Mouse (Mus musculus) adrenal gland, adult 18-20 months (tissue): ENCODE measurements at regions not wholly inside any gene's neighbourhood (a gene's known extent, or its start where the extent isn't known, plus 50 kb on each side); places are given as distances from the start of the nearest gene placed in this dataset.

Experiments used
- DNase-seq, 2 experiments: peaks; one replicate each; pipeline ENCODE4 v3.0.0; 2021 to 2022; ENCODE audit warnings: low spot score in 2 of 2

DNA sequence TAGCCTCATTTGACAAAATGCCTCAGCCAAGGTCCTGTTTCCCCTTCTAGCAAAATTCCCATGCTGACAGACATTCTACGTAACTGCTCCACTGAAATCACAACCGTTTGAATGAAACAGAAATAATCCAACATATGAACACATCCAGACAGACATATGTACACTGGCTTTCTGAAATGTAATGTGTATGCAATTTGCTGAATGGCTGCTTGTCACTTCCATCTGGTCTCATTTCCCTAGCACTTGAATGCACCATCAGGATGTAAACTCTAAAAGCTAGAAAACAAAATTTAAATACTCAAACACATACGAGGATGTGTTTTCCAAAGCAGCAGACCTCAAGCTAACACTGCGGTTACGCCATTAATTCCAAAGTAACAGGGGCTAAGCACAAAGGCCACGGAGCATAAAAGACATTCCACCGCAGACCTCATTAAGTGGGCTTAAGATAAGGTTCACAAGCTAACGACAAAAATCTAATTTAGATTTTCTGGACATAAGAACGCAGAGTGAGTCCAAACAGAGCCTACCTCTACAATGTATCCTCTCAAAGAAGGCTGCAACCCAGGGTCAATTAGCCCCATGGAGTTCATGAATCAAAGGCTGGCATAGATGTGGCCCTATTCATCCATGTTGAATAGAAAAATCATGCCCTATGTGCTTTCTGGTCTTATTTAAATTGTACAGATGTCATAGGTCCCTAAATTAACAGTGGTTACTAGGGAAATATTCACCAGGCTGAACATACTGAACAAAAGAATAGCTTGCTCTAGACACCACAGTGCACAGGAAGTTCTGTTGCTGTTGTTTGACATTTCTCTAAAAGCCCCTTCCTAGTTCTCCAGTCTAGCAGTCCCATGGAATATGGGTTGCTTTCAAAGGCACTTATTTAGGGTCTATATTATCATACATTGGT lies 630.5 kb downstream of the Nedd1 start:
- DNase-seq = no peak

DNA sequence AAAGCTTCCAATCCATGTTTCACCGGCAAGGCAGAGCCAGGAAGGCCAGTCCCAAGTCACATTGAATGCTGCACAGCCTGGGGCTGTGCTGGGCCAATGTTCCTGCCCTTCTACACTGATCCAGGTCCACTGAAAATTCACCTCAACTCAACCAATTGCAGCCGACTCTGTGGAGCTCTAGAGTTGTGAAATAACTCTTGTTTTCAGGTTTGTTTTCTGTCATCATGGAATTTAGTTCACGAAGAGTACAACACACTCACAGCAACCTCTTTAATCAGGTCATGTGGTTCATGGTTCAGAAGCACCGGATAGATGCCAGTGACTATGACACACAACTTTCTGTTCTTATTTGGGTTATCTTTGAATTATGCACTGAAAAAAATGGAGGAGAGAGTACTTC lies 640.1 kb downstream of the Nedd1 start:
- DNase-seq = no peak

DNA sequence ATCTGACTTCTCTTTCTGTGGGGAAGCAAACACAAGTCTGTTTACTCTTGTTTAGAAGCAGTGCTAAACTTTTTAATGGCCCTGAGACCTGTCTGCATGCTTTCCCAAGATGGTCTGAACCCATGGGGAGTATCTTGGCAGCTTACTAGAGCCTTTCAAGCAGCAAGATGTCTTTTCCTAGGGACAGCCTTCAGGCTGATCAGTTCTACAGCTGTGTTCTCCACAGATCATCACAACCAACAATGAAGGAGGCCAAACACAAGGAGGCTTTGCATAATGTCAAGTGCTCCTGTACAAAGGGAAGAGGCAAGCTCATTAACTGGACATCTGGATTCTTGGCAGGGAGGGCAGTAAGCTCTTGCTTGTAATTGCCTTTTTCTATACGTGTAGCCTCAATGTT lies 641.0 kb downstream of the Nedd1 start:
- no peak for DNase-seq

DNA sequence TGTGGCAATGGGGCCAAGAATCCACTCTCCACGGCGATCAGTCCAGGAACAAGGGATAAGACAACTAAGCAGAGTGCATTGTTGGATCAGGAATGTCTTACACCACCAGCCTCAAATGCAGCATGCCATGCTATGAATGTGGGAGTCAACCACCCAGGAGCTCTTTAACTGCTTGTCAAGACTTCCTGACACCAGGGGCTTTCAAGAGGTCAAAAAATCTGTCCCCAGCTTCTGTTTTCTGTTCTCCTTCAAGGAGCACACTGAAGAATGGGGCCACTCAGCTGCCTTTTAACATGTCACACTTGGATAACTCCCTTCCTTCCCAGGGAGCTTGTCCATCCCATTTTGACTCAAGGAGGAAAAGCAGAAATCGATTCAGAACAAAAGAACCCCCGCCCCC lies 642.8 kb downstream of the Nedd1 start:
- no peak for DNase-seq

DNA sequence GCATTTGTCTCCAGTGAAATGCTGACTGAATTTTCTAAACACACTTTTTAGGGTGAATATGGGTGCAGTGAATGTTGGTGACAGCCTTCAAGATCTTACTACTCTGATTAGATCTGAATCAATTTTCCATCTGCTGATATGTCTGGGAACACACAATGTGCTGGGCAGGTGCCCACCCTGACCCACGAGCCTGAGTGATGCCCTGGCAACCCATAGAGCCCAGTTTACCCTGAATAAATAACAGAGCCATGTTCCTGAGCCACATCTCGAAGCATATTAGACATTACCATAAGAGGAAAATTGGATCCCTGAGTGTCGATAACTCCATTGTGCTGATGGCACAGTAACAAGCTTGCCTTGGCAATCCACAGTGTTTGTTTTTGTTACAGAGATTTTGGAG lies 644.9 kb downstream of the Nedd1 start:
- DNase-seq = no peak

DNA sequence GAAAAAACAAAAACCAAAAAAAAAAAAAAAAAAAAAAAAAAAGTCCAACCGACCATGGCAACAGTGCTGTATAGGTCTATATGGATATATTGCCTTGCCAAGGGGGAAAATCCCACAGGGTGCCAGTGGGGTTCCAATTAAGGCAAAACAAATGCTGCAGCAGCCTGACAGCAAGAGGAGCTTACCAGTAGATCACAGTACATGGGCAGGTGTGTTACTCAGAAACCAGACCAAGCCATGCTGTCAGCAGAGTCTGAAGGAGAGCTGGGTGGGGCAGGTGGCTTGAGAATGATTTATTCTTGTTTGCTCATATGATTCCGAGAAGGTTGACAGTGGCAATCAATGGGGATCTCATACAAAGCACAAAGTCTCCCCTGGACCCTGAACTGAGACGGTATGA lies 645.5 kb downstream of the Nedd1 start:
- no peak for DNase-seq

DNA sequence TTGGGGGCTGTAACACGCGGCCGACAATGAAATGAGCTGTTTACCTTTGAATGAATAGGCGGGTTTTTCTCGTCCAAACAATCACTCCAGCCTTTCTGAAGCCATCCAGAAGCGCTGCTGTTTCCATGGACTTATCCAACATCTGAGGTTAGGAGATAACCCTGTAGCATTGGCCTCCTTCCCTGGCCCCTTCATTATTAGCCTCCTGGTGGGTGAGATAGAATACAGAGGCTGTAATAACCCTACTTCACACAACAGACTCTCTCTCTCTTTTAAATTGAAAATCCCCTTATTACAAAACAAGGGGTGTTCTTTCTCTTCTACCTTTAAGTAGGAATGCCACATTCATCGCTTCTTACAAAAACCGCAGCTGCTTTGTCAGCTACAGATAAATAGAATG lies 646.8 kb downstream of the Nedd1 start:
- DNase-seq = no peak

DNA sequence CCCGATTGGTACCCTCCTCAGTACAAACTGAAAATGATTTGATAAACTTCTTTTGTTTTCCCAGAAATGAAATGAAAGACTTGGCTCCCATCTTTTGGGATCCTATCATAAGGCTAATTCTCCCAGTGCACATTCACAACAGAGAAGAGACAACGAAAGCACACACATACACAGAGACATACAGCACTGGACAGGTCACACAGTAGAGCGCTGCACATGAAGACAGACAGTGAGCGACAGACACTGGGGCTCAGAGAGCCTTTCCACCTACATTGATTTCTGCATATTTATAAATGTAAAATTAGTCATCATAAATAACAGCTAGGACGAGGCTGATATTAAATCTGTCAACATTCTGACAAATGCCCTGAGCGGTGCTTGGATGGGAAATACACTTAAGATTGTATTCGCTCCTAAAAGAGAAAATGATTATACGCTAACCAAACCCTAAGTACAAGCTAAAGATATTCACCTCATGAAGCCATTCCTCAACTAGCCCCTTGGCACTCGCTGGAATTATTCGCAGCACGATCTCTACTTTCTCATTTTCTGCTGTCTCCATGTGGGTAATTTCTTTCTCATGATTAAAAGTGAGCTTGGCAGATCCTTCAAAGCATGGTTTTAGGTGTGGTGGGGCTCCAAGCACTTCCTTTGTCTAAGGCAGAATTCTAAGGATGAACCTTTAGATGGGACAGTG lies 647.4 kb downstream of the Nedd1 start:
- no peak for DNase-seq

DNA sequence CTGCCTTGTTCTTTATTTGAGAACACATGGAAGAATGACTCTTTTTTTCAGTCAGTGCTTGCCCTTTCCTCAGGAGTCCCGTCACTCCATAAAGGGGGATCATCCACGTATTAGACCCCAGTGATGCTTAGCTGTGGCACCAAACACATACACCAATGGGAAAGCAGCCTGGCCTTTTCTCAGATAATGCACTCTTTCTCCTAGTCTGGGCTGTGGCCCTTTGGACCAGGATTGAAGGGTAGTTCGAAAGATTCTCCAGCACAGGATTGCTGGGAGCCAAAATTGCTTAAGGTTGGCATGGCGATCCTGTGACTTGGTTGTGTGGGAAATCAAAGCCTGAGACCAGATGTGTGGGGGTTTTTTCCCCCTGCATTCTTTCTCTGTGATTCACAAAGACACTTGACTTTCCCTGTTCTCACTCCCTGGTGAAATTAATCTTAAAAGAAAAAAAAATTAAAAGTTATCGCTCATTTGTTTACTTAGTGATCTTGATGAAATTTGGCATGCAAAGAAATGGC lies 648.3 kb downstream of the Nedd1 start:
- DNase-seq = no peak

DNA sequence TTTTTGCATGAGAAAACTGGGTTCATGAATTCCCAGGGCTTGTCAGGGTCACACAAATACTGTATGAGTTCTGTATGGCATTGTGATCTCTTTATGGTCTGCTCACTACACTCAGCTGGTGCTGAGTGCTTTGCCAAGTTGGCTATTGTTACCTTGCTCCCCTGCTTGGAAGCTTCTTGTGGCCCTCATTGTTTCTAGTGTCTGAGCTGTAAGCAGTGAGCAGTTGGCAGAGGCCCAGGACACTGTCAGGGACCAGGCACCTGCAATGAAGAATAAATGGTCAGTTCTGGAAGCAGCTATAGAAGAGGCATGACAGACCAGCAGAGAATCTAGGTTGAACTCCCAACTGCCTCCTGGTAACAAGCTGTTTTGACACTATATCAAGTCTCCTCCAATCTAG lies 677.4 kb downstream of the Nedd1 start:
- no peak for DNase-seq

DNA sequence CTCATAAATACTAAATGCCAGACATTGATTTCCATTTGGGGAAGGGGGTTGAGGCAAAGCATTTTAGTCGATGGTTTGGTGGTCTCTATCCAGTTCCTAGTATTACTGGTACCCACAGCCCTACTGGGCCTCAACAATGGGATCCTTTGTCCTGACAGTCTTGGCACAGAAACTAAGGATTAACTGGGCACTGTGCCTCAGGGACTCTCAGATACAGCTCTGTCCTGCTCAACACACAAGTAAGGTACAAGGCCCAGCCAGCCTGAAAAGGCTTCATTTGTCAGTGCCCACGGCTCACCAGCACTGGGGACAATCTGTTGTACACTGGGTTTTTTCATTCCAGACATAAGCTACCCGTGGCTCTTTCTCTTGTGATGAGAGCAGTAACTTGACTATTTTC lies 686.0 kb downstream of the Nedd1 start:
- no peak for DNase-seq

DNA sequence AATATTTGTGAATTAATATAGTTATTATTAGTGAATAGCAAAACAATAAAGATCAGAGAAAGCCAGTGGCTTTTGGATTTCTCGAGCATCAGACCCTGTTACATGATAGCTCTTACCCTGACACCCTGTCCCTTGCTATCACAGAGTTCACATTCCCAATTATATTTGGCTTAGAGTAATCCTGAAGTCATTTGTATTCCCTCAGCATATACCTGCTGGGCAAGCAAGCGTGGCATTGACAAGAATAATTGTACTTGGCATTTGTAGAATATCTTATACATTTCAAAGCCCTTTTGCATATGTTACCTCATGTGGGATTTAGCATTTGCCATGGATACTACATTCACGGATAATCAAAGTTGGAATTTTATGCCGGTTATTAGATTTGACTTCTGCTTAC lies 692.0 kb downstream of the Nedd1 start:
- DNase-seq = no peak

DNA sequence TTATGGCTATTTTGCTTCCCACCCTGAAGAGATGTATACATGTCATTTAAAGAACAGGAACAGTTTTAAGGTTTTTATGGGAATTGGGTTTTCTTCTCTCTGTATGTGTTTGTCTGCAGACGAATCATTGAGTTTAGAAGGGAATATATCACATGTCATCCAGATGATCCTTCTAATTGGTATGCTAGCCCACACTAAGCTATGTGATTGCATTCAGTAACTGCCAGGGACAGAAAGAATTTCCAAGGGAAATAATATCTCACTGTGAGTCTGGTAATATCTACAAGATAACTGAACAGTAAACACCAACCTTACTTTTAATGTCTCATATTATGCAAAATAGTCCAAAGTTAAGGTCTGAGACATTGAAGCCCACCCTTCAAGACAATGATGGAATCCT lies 698.0 kb downstream of the Nedd1 start:
- no peak for DNase-seq

DNA sequence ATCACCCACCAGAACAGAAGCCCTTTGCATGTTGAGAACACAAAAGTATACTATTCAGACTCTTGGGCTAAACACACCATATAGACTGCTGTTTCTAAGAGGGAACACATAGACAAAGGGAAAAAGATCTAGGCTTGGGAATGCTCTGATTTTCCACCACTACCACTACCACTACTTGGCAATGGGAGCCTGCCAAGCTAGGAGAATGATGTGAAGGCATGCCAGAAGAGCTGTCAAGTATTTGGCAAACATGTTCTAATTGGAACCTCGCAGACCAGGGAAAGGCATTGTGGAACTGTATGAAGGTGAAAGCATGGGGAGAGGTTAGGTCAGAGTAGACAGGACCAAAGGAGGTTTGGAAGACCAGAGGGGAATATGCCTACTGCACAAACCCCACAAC lies 701.2 kb downstream of the Nedd1 start:
- DNase-seq = no peak

DNA sequence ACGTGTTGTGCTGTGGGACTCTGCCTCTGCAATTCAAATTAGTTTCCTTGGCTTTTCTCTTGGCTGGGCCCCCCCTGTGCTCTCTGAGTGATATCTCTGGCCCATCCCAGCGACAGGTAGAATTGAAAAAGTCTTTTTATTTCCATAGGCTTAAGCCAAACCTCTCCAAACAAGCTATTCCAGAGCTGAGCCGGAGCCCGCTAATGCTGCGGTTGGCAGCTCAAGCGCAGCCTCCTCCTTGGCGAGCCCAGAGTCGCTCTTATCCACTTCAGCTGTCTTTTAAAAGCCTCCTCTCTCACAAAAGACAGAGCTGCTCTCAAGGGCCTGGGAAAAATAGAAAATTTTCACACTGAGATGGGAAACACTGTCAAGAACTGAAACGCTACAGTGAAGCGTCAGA lies 712.7 kb downstream of the Nedd1 start:
- DNase-seq = no peak

DNA sequence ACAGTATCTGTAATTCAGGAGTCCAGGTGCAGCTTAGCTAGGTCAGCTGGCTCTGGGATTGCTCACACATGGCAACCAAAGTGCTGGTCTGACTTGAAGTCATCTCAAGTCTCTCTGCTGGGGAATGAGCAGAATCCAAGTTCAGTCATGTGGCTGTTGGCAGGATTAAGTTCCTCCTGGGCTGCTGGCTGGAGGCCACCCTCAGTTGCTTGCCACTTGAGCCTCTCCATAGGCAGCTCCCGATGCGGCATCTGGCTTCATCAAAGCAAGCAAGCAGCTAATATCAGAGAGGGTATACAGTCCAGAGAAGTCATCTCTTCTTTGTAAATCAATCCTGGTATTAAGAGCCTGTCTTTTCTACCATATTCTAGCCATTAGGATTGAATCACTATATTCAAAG lies 714.3 kb downstream of the Nedd1 start:
- no peak for DNase-seq

DNA sequence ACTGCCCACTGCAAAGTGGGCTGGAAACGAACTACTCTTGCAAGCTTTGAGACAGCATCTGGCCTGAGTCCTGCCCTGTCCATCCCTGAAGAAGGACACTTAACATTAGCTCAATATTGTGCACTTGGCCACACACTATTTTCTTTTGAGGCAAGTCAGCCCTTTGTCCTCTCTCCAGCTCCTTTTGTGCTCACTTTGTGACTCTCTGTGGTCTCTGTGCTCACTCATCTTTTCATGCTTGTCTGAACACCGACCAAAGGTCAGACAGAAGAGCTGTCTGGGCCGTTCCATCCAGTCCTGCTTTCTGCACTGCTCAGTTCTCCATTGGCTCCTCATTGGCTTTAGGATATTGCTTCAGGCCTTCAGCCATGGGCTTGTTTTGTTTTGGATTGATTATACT lies 715.8 kb downstream of the Nedd1 start:
- no peak for DNase-seq

DNA sequence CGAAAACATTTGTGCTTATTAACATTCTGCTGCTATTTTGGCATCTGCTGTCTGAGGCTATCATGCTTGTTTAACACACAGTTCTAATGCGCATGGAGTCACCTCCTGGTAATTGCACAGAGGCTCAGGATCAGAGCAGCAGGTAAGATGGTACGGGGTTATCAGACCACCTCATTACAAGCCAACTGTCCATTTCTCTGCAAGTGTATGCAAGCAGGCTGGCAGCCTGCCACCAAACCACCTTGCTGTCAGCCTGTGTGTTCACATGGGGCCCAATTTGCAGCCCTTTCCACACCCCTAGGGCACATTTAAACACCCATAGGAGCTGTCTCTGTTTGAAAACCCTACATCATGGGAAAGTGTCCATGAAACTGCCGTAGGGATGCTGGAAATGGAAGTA lies 731.2 kb downstream of the Nedd1 start:
- no peak for DNase-seq

DNA sequence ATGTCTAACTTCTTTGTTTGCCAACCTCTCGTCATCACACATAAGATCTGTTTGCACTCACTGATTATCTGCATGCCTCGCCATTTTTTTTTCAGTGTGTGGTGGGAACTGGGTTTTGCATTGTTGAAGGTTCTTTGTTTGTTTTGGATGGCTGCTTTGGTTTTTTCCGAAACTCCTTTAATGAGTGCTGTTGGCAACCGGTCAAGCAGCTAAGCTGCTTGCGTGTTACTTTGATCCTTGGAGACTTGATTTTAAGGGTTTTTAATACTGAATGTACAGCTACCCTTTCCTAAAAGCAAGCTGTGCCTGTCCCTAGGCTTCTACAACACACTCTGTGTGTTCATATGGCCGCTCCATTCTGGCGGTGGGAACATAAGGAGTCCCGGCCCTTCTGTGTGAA lies 733.9 kb downstream of the Nedd1 start:
- no peak for DNase-seq

DNA sequence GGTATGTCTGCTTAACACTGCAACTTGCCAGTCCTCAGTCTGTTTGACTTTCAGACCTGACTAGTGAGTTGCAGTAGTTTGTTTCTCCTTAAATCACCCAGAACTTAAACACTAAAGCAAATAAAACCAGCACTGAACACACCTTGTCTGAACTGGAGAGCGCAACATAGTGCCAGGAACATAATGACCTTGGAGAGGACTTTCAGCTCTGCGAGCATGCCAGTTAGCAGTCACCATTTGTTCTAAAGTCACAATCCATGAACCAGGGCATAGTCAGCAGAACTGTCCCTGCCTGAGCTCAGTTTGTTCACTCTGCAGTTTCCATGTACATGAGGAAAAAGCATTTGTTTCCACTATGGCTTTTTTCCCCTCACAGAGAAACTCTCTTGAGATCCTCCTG lies 742.4 kb downstream of the Nedd1 start:
- DNase-seq = no peak

DNA sequence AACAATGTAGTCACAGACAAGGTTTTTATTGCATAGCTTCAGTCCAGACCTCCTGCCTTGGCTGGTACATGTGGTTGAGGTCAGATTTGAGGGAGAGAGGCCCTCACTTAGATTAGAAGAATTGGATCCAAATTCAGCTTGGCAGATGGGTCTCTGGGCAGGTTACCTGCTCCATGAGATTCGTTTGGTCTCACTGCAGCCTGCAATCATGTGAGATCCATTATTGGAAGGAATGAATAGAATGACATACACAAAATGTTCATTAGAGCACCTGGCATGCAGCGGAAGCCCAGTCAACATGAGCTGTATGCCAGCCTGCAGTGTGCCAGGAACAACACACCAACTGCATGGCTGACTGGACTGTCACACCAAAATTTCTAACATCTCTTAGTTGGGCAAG lies 750.3 kb downstream of the Nedd1 start:
- DNase-seq = no peak

DNA sequence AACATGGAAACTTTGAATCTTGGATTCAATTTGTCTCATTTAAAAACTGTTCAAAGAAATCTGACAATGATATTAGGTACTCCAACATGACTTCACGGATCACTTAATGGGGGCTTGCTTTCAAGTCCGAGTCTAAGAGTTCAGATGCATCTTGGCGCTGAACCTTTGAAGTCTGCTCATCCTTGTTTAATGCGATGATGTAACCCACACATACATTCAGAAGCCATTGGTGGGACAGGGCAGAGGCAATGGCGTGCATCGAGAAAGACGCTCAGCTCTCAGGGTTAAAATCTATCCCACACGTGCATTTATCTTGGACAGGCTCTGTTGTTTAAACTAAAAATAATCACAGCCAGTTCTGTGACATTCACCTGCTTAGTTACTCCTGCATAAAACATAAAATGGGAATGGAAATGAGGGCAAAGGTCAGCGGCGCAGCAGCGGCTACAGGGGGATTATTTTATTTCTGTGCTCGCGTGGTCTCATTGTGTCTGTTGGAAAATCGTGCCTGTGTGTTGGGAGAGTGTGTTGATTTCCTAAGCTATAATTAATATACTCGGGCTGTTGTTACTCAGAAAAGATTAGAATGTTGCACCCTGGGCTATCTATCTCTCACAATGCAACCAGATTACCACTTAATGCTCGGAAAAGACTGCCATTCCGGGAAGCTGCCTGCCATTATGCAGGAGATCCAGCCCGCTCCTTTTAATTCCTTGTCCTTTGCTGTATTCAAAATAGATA lies 754.5 kb downstream of the Nedd1 start:
- no peak for DNase-seq
